Mouse (Mus musculus) ovary, adult 2 months (tissue): ENCODE results near the gene Bad. TPM values are rescaled to one million over a fixed set of nuclear protein-coding genes. Genes with fewer than 3 reads are reported as not detected.

ENCODE experiments used
- polyA plus RNA-seq: library from polyadenylated mRNA; depleted of rRNA; stranded (reverse); fragments of >200 nt; gene quantifications from 2 replicates; pipeline ENCODE4 v1.2.3, GENCODE M21; 2012; rRNA removed

Bad gene
- 110 and 113 TPM in 2 replicates for polyA plus RNA-seq

DNA sequence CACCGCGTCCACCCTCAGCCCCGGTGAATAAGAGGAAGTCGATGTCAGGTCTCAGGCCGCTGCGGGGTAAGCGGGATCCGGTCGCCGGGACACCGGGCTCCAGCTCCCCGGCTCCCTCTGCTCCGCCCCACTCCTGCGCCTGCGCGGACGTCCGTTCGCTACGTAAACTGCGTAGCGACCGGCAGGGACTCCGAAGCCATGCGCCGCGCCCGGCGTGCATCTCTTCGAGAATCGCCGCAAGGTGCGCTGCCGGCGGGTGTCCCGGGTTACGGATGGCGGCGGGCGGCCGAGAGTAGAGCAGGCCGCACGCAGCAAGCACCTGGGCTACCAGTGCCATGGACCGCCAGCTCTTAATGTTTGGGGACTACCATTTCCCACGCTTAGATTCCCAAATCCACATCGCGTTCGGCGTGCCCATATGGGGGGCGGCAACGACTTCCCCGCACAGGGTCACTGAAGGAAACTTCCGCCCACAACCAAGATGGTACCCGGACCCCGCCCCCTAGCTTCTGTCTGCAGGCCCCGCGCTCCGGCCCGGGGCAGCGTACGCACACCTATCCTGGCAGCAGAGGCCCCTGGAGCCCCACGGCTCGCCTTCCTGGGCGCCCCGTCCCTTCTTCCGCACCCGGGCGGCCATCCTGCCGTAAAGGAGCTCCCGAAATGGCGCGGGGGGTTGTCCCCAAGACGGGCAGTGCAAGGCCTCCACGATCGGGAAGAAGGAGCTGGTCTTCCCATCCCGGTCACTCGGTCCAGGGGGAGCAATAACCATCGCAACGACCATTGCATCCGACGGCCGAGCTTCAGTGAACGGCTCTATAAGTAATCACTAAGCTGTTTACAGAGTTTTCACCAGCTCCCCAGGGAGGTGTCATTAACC is at the start of gene Bad:
Gene Bad (plus strand): TSS at position 490 of the 877 bp plus-strand sequence.

DNA sequence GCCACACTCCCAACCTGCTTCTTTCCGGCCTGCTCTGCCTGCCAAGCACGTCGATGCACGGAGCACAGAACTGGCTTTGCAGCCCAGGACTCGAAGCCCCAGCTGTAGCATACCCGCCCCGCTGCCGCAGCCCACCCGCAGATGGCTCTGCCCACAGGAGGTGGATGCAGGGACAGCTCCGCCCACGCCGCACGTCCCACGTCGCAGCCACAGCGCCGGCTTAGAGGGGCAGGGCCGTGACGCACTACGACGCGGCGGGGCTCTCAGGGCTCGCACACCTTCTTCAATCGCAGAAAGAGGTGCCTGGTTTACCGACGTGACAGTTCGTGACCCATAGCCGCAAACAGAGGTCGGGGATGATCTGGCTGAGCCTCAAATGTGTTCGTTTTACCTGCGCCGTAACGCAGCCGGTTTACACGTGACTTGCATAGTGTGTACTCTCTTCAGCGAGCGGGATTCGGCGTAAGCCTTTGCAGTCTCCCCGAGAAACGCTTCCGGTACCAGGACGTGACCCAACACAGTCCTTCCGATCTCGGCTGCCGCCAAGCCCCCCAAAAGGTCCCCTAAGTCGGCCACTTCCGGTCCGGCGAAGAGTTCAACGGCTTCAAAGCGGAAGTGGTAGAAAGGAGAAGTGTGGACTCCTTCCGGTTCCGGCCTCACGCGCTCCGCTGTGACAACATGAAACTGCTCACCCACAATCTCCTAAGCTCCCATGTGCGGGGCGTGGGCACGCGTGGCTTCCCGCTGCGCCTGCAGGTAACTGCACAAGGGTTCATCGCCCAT is 32.0 kb upstream of the Bad start, which contains the start of the genes Trmt112 and Prdx5:
Gene Trmt112 (plus strand): TSS at position 192 of the 783 bp plus-strand sequence.
Gene Prdx5 (minus strand): TSS at position 600 of the 783 bp plus-strand sequence.

DNA sequence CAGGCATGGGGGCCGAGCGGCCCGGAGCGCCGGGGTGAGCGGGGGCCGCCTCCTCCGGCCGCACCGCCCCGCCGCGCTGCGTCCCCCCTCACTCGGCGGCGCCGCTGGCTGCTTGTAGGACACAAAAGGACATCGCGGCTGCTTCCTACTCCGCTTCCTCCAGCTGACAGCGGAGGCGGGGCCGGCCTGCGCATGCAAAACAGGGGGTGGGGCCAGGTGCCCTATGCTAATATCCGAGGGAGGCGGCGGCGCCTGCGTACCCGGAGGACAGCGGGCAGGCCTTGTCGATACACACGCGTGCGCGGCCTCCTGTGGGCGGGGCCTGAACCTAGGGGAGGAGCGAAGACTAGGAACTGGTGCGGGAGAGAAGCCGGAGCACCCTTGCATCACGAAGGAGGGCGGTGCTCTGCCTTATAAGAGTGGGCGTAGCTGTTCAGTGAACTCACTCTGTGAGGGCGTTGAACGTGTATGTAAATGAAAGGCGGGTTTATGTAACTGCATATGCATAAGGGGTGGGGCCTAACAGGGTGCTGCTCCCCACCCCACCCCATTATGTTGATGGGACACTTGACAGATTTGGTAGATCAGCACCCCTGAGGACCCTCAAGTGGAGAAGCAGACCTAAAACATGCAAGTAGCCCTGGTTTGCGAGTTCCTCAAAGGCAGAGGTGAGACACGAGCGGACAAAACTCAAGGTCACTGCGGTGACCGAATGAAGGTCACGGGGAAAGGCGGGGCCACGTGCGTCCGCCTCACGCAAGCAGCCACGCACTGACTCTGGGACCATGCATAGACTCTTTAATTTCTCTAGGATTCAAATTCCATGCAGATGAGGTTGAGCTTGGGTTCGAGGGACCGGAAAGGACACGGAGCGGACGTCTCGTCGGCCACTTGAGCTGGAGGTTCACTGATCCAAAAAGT is 19.8 kb upstream of the Bad start, which contains the start of gene Esrra:
Gene Esrra (minus strand): TSS at position 167 of the 921 bp plus-strand sequence.

DNA sequence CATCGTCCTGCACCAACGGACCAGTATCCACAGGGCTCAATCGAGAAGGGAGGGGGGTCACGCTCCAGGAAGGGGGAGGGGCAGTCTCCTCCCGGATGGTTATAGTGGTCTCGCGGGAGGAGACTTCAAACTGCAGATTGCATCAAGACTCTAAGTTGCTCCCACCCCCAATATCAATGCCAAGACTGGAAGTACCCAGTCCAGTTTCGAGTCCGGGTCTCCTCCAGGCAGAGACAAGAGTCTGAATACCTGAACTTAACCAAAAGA is 16.4 kb upstream of the Bad start, which contains the start of gene Catsperz:
Gene Catsperz (minus strand): TSS at position 74 of the 267 bp plus-strand sequence.

DNA sequence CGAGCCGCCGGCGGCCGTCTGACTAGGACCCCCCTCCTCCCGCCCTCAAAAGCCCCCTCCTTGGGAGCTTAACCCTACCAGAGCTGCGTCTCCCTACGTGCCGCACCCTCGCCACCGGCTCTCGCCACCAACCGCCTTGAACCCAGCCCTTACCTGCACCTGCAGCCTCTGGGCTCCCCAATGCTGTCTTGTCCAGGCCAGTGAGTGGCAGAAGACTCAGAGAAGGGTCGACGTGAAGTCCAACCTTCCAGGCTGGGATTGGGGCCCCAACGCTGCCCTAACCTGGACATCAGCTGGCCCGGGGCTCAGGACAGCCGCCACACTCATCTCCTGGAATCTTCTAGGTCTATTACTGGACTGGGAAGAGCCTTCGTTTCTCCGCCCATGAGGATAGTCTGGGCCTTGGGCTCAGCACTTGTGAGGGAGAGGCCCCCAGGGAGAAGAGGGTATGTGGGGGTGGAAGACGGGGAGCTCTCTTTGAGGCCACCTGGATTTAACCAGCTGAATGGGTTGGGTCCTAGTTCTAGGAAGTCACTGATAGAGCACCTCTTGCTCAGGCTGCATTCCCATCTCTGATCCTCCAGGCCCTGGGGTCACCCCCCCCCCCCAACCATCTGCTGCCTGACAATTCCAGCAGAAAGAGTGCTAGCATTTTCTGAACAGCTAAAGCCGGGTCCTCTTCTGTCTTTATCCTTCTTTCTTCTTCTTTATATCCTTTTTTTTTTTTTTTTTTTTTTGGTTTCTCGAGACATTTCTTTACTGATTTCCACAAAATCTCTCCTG is 7.3 kb upstream of the Bad start, which contains the start of gene Kcnk4:
Gene Kcnk4 (minus strand): TSS at position 321 of the 783 bp plus-strand sequence.

DNA sequence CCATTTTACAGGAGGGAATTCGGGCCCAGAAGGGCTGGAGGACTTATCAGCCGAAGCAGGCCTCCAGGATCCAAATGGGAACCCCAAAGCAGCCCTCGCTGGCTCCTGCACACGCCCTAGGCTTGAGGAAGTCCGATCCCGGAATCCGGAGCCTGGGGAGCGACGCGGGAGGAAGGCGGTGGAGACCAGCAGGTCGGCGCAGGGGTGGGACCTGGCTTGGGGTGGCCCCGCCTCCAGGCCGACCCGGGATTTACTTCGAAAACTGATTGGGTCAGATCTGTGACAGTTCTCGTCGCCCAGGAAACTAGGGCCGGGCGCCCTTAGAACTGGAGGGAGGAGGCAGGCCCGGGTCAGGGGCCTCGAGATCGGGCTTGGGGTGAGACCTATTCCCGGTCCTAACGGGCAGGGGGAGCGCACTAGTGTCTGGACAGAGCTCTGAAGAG is 609 bp downstream of the Bad start, which contains the start of gene Gpr137:
Gene Gpr137 (minus strand): TSS at position 232 of the 443 bp plus-strand sequence.

DNA sequence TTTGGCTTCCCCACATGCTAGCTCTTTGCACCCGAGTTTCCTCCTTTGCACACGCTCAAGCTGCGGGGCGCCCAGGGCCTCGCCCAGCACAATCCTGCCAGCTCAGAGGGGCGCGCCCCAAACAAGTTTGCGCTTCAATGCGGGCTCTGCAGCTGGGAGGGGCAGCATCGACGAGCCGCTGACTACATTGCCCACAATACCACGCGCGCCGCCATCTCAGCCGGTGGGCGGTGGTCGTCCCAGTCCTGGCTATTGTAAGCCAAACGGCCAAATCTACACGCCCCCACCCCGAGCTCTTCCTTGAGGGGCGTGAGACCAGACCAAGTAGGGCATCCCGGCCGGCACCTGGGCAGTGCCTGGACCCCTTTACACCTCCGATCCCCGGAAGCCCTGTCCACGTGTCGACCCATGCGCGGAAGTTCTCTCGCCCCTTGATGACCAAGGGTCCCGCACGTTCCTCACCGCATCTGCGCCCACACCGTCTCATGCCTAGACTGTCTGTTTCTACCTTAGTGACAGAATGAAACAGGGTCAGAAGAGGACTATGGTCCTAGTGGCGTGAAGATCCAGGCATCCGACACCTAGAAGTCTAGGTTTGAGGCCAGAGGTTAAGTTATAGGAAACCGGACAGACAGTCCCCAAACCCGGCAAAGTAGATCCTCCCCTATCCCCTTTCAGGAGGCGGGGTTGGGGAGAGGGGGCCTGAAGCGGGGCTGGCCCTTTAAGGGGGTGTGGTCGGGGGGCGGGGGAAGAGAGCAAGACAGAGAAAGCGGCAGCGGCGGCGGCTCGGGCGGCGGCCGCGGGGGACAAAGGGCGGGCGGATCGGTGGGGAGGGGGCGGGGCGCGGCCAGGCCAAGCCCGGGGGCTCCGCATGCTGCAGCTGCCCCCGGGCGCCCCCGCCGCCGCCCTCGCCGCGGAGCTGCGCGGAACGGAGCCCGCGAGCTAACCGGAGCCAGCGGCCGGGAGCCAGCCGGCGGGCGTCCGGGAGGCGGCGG is 32.8 kb downstream of the Bad start, which contains the start of gene Ppp1r14b:
Gene Ppp1r14b (plus strand): TSS at position 758 of the 995 bp plus-strand sequence.

DNA sequence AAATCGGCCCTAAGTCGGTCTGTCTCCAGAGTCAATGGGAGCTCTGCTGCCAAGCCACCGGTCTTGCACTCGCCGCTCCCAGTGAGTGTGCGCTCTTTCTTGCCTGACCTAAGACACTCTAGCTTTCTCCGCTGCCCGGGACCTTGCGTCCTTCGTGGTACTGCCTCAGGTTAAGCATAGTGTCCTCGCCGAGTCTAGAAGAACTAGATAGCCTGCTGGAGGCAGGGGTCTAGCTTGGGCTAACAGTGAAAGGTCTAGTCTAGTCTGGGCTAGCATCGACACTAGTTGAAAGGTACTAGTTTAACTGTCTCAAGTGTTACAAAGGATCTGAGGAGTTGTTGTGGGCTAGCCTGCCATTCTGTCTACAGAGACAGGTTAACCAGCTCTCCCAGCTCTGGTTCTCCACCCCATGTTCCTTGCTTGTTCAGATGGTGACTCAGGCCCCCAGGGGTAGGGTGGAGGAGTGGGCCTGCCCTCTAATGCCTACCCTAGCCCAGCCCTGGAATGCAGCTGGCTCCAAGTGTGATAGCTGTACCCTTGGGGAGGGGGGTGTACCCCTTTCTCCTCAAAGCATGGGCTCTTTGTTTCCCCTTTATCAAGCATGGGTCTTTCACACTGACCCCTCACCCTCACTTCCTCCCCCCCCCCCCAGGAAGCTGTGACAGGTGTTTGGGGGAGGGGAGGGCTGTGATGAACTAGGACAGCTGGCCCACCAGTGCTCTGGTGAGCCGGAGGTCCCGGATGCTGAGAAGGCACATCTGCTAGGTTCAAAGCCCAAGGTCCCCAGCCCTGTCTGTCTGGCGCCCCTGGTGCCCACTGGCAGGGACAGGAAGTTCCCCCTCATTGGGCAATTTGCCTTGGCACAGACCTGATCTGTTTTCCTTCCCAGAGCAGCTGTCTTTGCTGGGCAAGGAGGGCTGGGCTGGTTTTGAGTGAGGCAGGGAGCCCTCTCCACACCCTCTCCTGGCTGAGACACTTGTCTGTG is 34.2 kb downstream of the Bad start, which contains the start of gene Plcb3:
Gene Plcb3 (minus strand): TSS at position 934 of the 985 bp plus-strand sequence.

DNA sequence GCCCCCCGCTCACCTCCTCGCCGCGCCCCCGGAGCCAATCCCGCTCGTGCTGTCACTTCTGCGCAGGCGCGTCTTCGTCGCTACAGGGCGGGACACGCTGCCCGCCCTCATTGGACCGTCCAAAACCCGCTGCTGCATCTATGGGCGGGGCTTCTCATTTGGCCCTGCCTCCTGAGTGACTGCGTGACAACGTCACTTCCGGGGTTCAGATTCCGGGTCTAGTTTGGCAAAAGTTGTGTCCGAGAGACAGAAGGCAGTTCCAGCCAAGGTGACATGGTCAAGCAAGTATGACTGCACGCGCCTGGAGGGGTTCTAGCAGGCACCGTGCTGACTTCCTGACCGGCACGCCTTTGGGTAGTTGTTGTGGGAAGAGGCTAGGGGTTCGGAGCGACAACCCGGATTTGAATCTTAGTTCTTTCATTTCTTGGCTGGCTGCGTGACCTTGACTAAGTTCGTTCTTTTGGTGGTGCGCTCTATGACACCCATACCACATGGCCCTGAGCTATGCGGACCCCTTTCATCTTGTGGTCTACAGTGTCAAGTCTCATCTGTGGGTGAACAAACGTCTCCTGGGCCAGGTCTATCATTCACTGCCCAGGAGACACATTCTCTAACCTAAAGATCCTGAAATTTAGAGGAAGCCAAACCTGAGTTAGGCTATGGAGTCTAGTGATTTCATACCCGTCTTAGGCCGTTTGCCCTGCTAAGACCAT is 38.9 kb downstream of the Bad start, which contains the start of gene Fkbp2:
Gene Fkbp2 (minus strand): TSS at position 121 of the 713 bp plus-strand sequence.

DNA sequence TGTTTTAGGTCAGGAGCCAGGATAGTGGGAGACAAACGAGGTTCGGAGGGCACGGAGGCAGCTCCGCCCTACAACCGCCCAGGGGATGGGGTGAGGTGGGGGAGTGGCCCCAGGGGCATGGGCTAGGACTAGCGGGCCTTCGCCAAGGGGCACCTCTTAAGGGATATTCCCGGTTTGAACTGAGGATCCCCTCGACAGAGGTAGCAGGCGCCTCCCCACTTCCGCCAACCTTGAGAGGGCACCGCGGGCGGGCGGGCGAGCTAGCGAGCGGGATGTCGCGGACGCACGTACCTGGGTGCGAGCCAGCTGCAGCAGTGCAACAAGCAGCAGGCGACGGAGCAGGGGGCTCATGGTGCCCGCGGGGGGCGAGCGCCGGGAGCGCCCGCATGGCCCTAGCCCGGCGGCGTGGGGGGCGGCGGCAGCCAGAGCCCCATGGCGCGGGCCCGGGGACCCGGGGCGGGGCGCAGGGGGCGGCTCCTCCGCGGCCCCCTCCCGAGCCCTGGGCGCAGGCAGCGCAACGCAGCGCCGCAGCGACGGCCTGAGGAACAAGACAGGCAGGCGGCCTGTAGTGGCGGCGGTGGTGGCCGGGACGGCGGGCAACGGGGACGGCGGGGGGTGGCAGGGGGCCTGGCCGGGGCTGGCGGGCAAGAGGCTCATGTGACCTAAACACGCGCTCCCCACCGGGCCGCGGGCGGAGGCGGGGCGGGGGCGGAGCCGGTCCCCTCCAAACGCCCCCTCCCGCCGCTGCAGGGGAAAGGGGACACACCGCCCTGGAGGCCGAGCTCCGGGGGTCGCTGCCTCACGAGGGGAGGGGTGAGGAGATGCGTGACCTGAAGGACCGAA is 45.6 kb downstream of the Bad start, which contains the start of gene Vegfb:
Gene Vegfb (minus strand): TSS at position 591 of the 843 bp plus-strand sequence.

DNA sequence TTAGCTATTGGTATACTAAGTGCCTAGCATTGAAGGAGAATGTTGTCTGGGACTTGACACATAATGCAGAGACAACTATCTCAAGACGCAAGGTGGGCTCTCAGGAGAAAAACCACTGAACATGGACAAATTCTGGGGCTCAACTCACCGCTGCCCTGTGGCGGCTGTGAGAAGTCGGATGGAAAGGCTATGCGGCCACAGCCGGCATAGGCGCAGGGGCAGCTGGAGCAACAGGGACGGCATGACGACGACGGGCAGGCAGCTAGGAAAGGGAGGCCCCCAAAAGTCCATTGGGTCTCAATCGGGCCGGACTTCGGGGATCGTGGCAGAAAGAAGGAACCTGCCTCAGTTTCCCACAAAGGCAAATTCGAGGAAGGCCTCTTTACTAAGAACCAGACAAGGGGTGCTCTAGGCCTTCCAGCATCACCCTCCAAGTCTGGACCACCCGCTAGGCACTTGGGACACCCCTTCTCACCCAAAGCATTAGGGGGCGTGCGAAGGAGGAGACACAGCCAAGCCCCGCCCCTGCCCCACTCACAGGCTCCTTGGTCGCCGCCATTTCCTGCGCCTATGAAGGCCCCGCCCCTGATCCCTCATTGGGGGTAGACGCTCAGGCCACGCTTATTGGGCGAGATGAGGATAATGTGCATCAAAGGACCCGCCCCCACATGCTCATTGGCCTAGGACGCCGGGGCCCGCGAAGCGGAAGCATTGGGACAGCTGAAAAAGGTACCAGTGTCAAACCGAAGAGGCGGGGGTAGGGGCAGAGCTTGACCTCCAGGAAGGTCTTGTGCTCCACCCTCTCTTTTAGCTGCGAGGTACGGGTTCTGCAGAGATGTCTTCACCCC is 50.6 kb downstream of the Bad start, which contains the start of gene Dnajc4:
Gene Dnajc4 (minus strand): TSS at position 562 of the 848 bp plus-strand sequence.

DNA sequence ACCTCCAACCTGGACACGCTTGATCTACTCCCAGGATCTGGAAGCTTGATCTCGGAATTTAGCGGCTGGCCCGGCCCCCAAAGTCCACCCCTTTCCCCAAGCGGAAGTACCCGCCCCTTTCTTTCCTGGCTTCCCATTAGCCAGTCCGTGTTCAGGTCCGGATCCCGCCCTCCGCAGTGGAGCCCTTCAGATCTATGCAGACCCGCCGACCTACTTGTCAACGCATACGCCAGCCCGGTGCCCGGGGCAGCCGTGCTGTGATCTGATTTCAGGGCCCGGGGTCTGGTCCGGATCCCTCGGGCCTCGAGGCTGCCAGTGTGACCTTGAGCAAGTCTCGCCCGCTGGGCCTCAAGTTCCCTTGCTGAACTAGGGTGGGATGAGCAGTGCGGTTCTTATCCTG is 54.3 kb downstream of the Bad start, which contains the start of the genes Nudt22 and Trpt1:
Gene Nudt22 (minus strand): TSS at position 112 of the 400 bp plus-strand sequence.
Gene Trpt1 (plus strand): TSS at position 126 of the 400 bp plus-strand sequence.

